Mouse (Mus musculus) Patski (cell line): ENCODE results near the gene Tha1. TPM values are rescaled to one million over a fixed set of nuclear protein-coding genes. Genes with fewer than 3 reads are reported as not detected.
A peak's percentile ranks its signal among the peaks of the same experiment; 100 is the strongest.

Experiments used
- ATAC-seq: fragments of 100-300 bp; one replicate; pipeline ENCODE4 v1.8.0; 2021
- CTCF ChIA-PET: fragments of 350-600 bp; sonication (Branson Sonifier 250); formaldehyde crosslinking; loops from one replicate; lab custom pipeline; 2022; ENCODE audit warnings: inconsistent platforms; lab: Charles Lee
- POLR2A ChIA-PET: fragments of 350-600 bp; sonication (Branson Sonifier 250); formaldehyde crosslinking; loops from one replicate; lab custom pipeline; 2022; ENCODE audit warnings: antibody characterized with exemption, inconsistent platforms; lab: Charles Lee
- DNase-seq: peaks from one replicate; pipeline ENCODE4 v3.0.0-alpha.2; 2011; ENCODE audit warnings: low read depth, low spot score
- H3K27me3 ChIP-seq: fragments of 371-371 bp; one replicate; pipeline ENCODE4 v1.5.1; 2021
- CTCF ChIP-seq: fragments of 100-300 bp; IDR thresholded peaks from one replicate; pipeline ENCODE4 v1.5.1; 2021
- in situ Hi-C: fragments of 300-500 bp; cut with MboI; formaldehyde crosslinking; loops from 3 replicates; pipeline ENCODE4 v1.11.1; 2018; ENCODE audit warnings: low pct_unique_long_range_greater_than_20kb, mixed read lengths
- polyA plus RNA-seq: library from polyadenylated mRNA; unstranded; gene quantifications from one replicate; pipeline ENCODE4 v1.2.3, GENCODE M21; 2021

The Tha1 gene
- 10.6 TPM for polyA plus RNA-seq

GRCm38 (mm10) chr11:117872861-117873608 is at the start of gene Tha1:
TSS of gene Tha1 (minus strand) at chr11:117873481.
- ChIA-PET POLR2A (no interaction called here), CTCF (interaction anchor here (1.3 to 1.9 kb wide), 2 partner anchors 97 to 231 kb away, joined by 4 read pairs; partner anchors contain the start of gene Socs3)
- DNase-seq (no peak), ATAC-seq (peak; percentile 53)
- H3K27me3 ChIP-seq = no peaks in the 10 kb centered on the region
- in situ Hi-C loops = loop anchor here (5.0 kb wide), 1 partner anchor 229 kb away; no protein-coding TSS in a partner anchor
- no peak for TF ChIP-seq CTCF

GRCm38 (mm10) chr11:117919211-117919610 is 45.9 kb upstream of the Tha1 start:
- in situ Hi-C loops = loop anchor here (5.0 kb wide), 1 partner anchor 48 kb away; no protein-coding TSS in a partner anchor
- DNase-seq (no peak), ATAC-seq (no peak)
- no peak for TF ChIP-seq CTCF
- H3K27me3 ChIP-seq = no peaks in the 10 kb centered on the region
- ChIA-PET CTCF (interaction anchor here (1.3 kb wide), 1 partner anchor 9 kb away, joined by 4 read pairs; no protein-coding TSS in a partner anchor), POLR2A (no interaction called here)

GRCm38 (mm10) chr11:117918541-117918940 is 45.3 kb upstream of the Tha1 start:
- no peaks in the 10 kb centered on the region for H3K27me3 ChIP-seq
- ChIA-PET CTCF (no interaction called here), POLR2A (no interaction called here)
- DNase-seq (no peak), ATAC-seq (no peak)
- in situ Hi-C loops = loop anchor here (5.0 kb wide), 1 partner anchor 49 kb away; no protein-coding TSS in a partner anchor
- no peak for TF ChIP-seq CTCF

- ChIA-PET POLR2A (interaction anchor here (1.2 kb wide), 1 partner anchor 48 kb away, joined by 6 read pairs; no protein-coding TSS in a partner anchor), CTCF (interaction anchor here (1.5 kb wide), 1 partner anchor 54 kb away, joined by 4 read pairs; the partner anchor contains the start of gene Socs3)
- in situ Hi-C loops = loop anchor here (5.0 kb wide), 1 partner anchor 51 kb away; no protein-coding TSS in a partner anchor
- no peak for DNase-seq
- H3K27me3 ChIP-seq = no peaks in the 10 kb centered on the region
- no peak for ATAC-seq
- TF ChIP-seq CTCF = no peak
These were observed 42.6 kb upstream of the Tha1 start for GRCm38 (mm10) chr11:117915837-117916236.

GRCm38 (mm10) chr11:117915341-117915740 is 42.1 kb upstream of the Tha1 start:
- in situ Hi-C loops = loop anchor here (5.0 kb wide), 1 partner anchor 52 kb away; no protein-coding TSS in a partner anchor
- ChIA-PET CTCF (interaction anchor here (0.7 to 1.6 kb wide), 7 partner anchors 9 to 189 kb away, joined by 3 to 6 read pairs (median 3); partner anchors contain the start of gene Socs3), POLR2A (interaction anchor here (1.2 kb wide), 1 partner anchor 48 kb away, joined by 6 read pairs; no protein-coding TSS in a partner anchor)
- ATAC-seq = no peak
- no peaks in the 10 kb centered on the region for H3K27me3 ChIP-seq
- TF ChIP-seq CTCF = no peak
- DNase-seq = no peak

GRCm38 (mm10) chr11:117914531-117914930 is 41.2 kb upstream of the Tha1 start:
- in situ Hi-C loops = no loop called here
- POLR2A ChIA-PET = interaction anchor here (0.9 kb wide), 1 partner anchor 20 kb away, joined by 3 read pairs; no protein-coding TSS in a partner anchor
- H3K27me3 ChIP-seq = no peaks in the 10 kb centered on the region
- CTCF ChIA-PET = interaction anchor here (0.9 to 1.6 kb wide), 5 partner anchors 11 to 189 kb away, joined by 3 to 6 read pairs (median 4); partner anchors contain the start of gene Socs3
- ATAC-seq (no peak), DNase-seq (no peak)
- TF ChIP-seq CTCF = no peak

- peak; percentile 49 for DNase-seq
- H3K27me3 ChIP-seq = no peaks in the 10 kb centered on the region
- in situ Hi-C loops = no loop called here
- ChIA-PET CTCF (interaction anchor here (0.6 to 1.4 kb wide), 10 partner anchors 9 to 122 kb away, joined by 3 to 10 read pairs (median 4); partner anchors contain the start of gene Socs3), POLR2A (interaction anchor here (1.0 to 1.4 kb wide), 3 partner anchors 22 to 56 kb away, joined by 3 to 10 read pairs (median 3); no protein-coding TSS in a partner anchor)
- peak; percentile 97 for TF ChIP-seq CTCF
- ATAC-seq = peak; percentile 76
These were observed 39.5 kb upstream of the Tha1 start for GRCm38 (mm10) chr11:117912684-117913352.

GRCm38 (mm10) chr11:117909337-117909736 is 36.1 kb upstream of the Tha1 start:
- H3K27me3 ChIP-seq = no peaks in the 10 kb centered on the region
- ChIA-PET CTCF (no interaction called here), POLR2A (no interaction called here)
- ATAC-seq = no peak
- DNase-seq = no peak
- in situ Hi-C loops = no loop called here
- TF ChIP-seq CTCF = no peak

- ATAC-seq (no peak), DNase-seq (no peak)
- ChIA-PET POLR2A (no interaction called here), CTCF (interaction anchor here (1.1 kb wide), 1 partner anchor 8 kb away, joined by 3 read pairs; no protein-coding TSS in a partner anchor)
- no peaks in the 10 kb centered on the region for H3K27me3 ChIP-seq
- in situ Hi-C loops = no loop called here
- no peak for TF ChIP-seq CTCF
These were observed 31.2 kb upstream of the Tha1 start for GRCm38 (mm10) chr11:117904442-117904841.

- ChIA-PET CTCF (no interaction called here), POLR2A (no interaction called here)
- ATAC-seq = no peak
- no peak for DNase-seq
- no peaks in the 10 kb centered on the region for H3K27me3 ChIP-seq
- in situ Hi-C loops = no loop called here
- TF ChIP-seq CTCF = no peak
These were observed 29.0 kb upstream of the Tha1 start for GRCm38 (mm10) chr11:117902282-117902681.
